Mouse (Mus musculus) inflammation-experienced regulatory T-cells, adult 16 weeks (primary cell): ENCODE measurements around the gene Mug2. TPM values are rescaled to one million over a fixed set of nuclear protein-coding genes. Genes with fewer than 3 reads are reported as not detected.

ENCODE experiments used
- polyA plus RNA-seq: library from polyadenylated mRNA; unstranded; fragments of 100-300 nt; shearing (Covaris generic); gene quantifications from one replicate; pipeline ENCODE4 v1.2.1, GENCODE M21; 2017

The Mug2 gene
- polyA plus RNA-seq: not detected

GRCm38 (mm10) chr6:122006461-122006860 is at the start of gene Mug2:
Gene Mug2, plus strand, starts transcription at chr6:122006761.

Other genes with a start within 250 kb of the Mug2 start
- not detected for gene Mug1, start 168.2 kb upstream of the Mug2 start, polyA plus RNA-seq